Mouse (Mus musculus) embryo, embryonic 10.5 days (tissue): Measurements from ENCODE around the gene Acadl.

Experiments
- DNase-seq: peaks from one replicate; pipeline ENCODE4 v3.0.0-alpha.2; 2015; ENCODE audit warnings: low spot score

Acadl gene

DNA sequence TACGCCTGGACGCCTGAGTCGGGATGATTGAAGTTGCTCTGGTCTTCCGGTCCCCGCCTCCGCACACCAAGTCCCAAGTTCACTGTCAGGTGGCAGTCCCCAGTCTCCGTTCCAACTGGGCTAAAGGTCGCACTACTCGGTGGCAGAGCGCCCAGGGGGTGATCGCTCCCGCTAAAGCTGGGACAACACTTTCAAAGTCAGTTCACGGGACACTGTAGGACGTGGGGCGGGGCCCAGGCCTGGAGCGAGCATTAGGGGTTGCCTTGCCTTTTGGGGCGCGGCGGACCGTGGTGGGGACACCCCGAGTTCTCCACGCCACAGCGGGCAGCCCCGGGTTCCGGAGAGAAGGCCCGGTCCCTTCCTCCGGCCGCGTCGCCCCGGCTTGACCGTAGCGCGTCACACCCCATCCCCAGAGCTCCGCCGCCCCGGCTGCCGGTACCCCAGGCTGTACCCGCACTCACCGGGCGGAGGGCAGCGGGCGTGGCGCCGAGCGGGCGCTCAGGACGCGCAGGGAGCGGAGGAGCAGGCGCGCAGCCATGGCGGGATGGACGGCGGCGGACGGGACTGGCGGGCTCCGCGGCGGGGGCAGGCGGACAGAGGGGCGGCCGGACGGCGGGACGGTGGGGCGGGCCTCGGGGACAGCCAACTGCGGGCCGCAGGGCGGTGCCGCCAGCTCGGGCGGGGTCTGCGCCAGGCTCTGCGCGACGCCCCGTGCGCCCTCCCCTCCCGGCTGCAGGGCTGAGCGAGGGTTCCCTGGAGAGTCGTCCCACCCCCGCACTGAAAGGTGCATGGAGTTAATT is at the start of gene Acadl:
TSS of gene Acadl (minus strand) at position 566 of the 800 bp plus-strand sequence.
- DNase-seq, result peak; percentile 64

DNA sequence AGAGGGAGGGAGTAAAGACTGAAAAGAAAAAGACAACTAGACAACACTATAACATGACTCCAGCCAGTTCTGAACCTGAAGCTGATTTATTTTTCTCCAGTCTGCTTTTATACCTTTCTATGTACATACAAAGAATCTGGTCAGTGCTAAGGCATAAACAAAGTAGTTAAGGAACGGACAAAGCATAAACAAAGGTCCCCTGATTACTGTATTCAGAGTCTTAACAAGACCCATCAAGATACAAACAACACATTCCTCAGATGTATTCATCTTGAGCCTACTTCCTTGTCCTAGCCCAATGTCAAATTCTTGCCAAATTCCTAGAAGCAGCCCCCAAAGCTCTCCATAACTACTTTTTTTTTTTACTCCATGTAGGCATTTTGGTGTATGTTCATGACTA is 49.2 kb upstream of the Acadl start:
- no peak for DNase-seq

DNA sequence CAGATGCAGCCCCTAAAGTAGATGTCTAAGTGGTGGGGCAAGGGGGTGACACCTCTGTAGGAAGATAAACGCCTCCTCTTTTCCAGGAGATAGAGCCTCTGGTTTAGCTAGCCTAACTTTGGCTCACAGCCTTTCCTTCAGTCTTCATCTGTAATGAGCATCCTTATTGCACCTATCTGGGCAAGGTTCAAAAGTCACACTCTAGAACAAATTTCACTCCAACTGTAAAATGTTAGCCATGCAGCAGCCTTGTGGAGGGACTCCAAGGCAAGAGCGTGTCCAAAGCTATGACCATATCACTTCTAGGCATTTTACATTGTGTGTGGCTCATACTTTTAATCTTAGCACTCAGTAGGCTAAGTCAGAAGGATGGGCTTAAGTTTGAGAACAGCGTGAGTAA is 39.5 kb upstream of the Acadl start:
- DNase-seq, result no peak

- DNase-seq, result no peak
Observed at GRCm38 (mm10) chr1:66900946-66901345, 37.9 kb upstream of the Acadl start.

DNA sequence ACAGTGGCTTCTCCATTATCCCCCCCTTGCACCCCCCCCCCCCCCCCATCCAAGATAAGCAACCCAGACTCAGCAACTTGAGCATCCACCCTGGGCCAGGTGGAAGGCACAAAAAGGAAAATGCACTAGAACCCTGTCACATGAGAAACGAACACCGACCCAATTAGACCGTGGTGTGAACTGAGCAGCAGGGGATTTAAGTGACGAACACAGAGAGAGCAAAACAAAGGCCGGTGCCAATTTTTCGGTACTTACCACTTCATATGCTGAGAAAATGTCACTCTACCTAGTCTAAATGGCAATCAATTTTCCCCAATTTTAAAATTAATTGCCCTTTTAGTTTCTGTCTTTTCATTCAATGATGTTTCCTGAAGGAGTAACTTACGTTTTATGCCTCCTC is 35.2 kb upstream of the Acadl start:
- DNase-seq, result no peak

GRCm38 (mm10) chr1:66896556-66896955 is 33.5 kb upstream of the Acadl start:
- DNase-seq, result no peak

- peak; percentile 40 for DNase-seq
Observed at GRCm38 (mm10) chr1:66896125-66896524, 33.0 kb upstream of the Acadl start.

DNA sequence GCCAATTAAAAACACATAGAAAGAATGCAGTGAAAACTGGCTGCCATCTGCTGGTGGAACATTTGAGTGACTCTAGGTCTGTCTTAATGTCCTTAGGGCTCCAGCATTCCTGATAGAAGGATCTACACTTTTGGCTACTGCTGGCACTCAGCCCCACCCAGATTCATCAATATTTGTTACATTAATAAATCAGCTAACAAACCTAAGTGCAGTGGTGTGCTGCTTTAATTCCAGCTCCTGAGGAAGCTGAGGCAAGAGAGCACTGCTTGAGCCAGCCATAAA is 32.7 kb upstream of the Acadl start:
- peak; percentile 73 for DNase-seq

DNA sequence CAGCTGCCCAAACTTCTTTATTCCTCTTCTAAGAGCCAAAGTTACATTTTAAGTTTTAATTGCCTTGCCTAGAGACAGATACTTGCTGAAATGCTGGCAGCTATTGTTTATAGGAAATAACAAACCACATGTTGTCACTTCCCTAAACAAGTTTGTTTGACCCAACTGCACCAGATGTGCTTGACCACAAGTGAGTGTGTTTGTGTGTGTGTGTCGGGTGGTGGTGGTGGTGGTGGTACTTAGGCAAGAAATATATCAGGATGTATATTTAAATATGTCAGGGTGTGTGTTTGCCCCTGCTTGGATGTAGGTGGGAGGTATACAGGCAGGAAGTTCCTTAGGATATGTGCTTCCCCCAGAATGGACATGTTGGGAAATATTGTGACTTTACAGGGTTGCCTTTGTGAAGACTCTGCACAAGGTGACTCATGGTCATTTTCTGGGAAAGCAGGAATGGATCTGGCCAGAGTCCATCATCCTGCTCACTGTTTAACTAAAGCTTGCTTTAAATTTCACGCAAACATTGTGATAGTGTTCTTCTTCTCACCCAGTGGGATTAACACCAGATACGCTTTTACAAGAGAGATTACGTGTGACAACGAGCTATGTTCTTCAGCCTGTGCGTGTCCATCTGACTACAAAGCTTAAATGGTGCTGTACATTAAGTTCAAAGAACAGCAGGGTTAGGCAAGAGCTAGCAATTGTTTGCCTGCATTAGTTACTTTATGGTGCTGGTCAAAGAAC is 32.2 kb upstream of the Acadl start:
- DNase-seq, result no peak

- no peak for DNase-seq
Observed at GRCm38 (mm10) chr1:66887175-66887574, 24.1 kb upstream of the Acadl start.

GRCm38 (mm10) chr1:66880217-66880616 is 17.1 kb upstream of the Acadl start:
- no peak for DNase-seq

GRCm38 (mm10) chr1:66874740-66875139 is 11.7 kb upstream of the Acadl start:
- DNase-seq, result no peak

DNA sequence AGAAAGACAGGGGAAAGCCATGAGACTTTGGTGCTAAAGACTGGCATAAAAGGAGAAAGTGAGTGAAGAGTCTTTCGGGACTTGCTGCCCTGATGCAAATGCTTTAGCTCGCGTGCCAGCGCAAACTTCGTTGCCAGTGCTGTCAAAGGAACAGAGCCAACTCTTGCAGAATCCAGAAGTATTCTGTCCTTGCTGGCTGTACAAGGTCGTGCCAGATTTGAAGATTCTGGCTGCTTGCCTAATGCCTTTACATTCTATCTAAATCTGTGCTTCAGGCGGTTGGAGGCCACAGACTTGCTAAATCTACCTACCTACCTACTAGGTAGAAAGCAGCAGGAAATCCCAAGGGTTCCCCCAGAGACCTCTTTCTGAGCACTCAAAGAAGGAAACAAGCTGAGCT is 8.5 kb upstream of the Acadl start:
- DNase-seq, result no peak

GRCm38 (mm10) chr1:66865633-66866032 is 2.6 kb upstream of the Acadl start:
- DNase-seq, result no peak

DNA sequence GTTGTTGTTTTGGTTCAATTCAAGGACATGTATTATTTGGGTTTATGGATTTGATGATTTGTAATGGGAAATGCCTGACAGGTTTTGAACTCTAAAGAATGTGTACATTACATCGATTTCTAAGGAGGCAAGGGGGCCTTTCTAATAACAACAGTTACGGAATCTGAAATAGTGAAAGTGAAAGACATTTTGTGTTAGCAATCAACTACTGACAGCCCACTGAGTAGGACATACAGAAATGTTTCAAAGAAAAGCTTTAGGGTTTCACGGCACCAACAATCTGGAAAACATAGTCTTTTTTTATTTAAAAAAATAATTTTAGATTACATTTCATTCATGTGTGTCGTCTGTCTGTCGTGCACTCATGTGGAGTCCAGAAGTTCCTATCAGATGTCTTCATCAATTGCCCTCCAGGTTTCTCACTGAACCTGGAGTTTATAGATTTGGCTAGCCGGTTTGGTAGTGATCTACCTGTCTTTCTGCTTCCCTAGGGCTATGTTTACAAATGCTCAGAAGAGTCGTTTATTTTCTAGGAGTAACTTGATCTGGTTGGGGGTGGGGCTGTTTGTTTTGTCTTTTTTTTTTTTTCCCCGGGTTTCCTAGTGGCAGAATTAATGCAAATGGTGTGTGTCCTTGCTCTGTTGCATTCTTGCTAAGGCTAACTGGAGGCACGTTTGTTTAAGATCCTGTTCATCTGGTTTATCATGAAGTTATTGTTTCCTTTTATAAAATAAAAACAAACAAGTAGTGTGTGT is 841 bp upstream of the Acadl start:
- DNase-seq, result peak; percentile 36

GRCm38 (mm10) chr1:66861764-66862672 is 1.1 kb downstream of the Acadl start:
- peak; percentile 44 for DNase-seq

DNA sequence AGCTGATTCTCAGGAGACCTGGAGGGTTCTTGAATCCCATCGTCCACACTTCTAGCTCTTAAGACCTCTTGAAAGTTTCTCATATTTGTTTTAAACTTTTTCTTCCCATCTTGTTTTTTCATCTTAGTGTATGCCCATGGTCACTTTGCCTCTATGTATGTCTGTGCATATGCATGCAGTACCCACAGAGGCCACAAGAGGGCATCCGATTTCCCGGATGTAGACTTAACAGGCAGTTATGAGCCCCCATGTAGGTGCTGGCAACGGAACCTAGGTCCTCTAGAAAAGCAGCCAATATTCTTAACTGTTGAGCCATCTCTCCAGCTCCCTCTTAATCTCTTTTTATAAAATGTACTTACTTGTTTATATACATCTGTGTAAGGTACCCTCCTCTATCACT is 15.6 kb downstream of the Acadl start:
- DNase-seq, result peak; percentile 21

DNA sequence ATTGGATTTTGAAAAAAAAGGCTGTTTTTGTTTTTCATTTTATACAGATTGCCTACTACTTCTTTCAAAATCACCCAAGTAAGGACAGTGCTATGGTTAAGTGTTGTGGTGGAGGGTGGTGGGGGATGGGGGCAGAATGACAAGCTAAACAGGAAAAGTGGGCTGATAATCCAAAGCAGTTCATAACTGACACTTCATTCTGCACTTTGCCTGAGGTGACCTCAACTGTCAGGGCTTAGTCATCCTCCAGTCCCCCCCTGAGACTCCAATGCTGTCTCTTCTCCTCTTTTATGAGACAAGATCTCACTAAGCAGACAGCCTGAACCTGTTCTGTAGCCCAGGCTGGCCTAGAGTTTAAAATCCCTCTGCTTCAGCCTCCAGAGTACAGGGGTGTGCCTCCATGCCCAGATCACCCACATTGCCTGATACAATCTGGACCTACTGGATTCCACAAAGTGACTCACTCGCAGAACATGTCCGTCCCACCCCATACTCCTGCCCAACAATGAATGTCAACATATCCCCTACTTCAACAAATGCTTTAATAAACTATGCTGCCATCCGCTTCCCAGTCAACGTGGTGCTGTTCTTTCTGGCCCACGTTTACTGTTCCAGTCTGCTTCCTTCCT is 17.3 kb downstream of the Acadl start:
- DNase-seq, result no peak

DNA sequence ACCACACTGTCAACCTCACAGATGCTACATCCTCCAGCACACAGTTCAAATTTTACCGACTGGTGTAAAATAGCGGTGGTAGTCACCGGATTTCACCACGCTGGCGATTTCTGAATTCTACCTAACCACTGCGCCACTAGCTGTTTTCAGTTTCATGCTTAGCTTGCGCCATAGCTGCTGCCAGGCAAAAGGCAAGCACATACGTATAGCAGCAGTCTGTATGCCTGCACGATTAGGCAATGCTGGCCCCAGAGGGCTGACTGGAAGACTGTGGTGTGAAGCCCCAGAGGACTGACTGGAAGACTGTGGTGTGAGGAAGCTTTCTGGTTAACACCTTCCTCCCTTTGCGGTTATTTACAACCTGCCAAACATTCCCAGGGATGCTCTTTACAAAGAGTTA is 21.1 kb downstream of the Acadl start:
- DNase-seq, result no peak

- DNase-seq, result no peak
Observed at GRCm38 (mm10) chr1:66841510-66841909, 21.6 kb downstream of the Acadl start.

DNA sequence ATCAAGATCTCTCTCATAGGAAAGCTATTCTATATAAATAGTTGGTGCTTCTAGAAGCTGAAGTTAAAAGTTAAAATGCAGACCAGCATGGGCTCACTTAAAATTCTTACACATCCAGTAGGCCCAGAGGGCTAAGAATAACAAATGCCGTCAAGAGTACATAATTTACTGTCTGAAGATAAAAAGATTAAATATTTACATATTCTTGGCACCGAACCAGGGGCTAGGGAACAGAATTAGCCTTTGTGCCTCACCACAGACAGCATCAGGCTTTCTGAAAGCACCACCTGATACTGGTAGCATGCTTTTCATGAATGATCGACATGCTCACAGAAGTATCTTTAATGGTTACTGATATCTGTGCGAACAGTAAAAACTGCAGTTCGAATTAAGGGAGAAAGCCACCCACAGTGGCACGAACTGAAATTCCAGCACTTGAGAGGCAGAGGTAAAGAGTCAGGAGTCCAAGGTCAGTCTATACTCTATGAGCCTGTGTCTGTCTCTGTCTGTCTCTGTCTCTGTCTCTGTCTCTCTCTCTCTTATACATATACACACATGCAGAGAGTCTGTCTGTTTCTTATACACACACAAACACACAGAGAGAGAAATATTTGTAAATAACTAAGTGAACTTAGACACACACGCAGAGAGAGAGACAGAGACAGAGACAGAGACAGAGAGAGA is 23.2 kb downstream of the Acadl start:
- no peak for DNase-seq
